Mouse (Mus musculus): Measurements from ENCODE around the gene Ppp1cc.

- TF ChIP-seq POLR2A (IDR thresholded peaks at IDR 0.05; ENCODE audit: borderline replicate concordance, insufficient read depth, low read length) (no peak), CTCF (IDR thresholded peaks at IDR 0.05; ENCODE audit: borderline replicate concordance, insufficient read depth, low read depth, low read length) (no peak)
Measured at GRCm38 (mm10) chr5:122189115-122189514, 31.0 kb downstream of the Ppp1cc start.

Measured in cerebellum, adult 2 months (tissue).